ENCODE assay signal across 8 mouse cellular contexts in genomic region chr5:111341609-111342008, GRCm38 (mm10). TPM values are rescaled to one million over a fixed set of nuclear protein-coding genes. Genes with fewer than 3 reads are reported as not detected.
DNase-seq lines count a peak whose midpoint lies in the region; ATAC-seq and TF ChIP-seq lines count a peak whose summit lies in the region.

No protein-coding gene starts in this region.

- H3K4me3 ChIP-seq in hindbrain, postnatal 0 days (ENCODE audit: low read length): no peak overlapping the region
- no peak overlapping the region for H3K4me3 ChIP-seq in hindbrain, embryonic 10.5 days

- TF ChIP-seq CTCF in hindbrain, postnatal 0 days (IDR thresholded peaks at IDR 0.05; ENCODE audit: low read depth): peak; percentile 85

- H3K9me3 ChIP-seq in hindbrain, postnatal 0 days (ENCODE audit: low read length): no peaks in the 10 kb centered on the region
- no peaks in the 10 kb centered on the region for H3K9me3 ChIP-seq in hindbrain, embryonic 10.5 days

- H3K27ac ChIP-seq in hindbrain, postnatal 0 days: no peak overlapping the region
- no peak overlapping the region for H3K27ac ChIP-seq in hindbrain, embryonic 10.5 days

- H3K27me3 ChIP-seq in hindbrain, postnatal 0 days (ENCODE audit: insufficient read depth, low read length): no peaks in the 10 kb centered on the region
- H3K27me3 ChIP-seq in hindbrain, embryonic 10.5 days (ENCODE audit: insufficient read depth, poor library complexity, severe bottlenecking): no peaks in the 10 kb centered on the region

- peak; percentile 80 for DNase-seq in hindbrain, postnatal 0 days (ENCODE audit: low spot score)
- no peak for DNase-seq in hindbrain, embryonic 10.5 days (ENCODE audit: low spot score)
- peak; percentile 41 to 45 for DNase-seq in B cell, adult 2 months
- DNase-seq in R1 (ENCODE audit: low read depth, low spot score): peak; percentile 71
- DNase-seq in kidney, postnatal 14 days: peak; percentile 49
- peak; percentile 20 for DNase-seq in thymus, postnatal 25 days
- DNase-seq in adrenal gland, adult 2 months: no peak
- no peak for DNase-seq in gastrocnemius, adult 8-10 months (ENCODE audit: low spot score in 2 of 2)

- no peaks in the 10 kb centered on the region for H3K4me1 ChIP-seq in hindbrain, postnatal 0 days (ENCODE audit: insufficient read depth, low read length)
- H3K4me1 ChIP-seq in hindbrain, embryonic 10.5 days (replicated peaks): no peaks in the 10 kb centered on the region; the same call in 1 of the 2 replicates

- peaks cover 30% of the 10 kb centered on the region; the same call in 1 of the 2 replicates for H3K36me3 ChIP-seq in hindbrain, postnatal 0 days (ENCODE audit: insufficient read depth, low read length)
- H3K36me3 ChIP-seq in hindbrain, embryonic 10.5 days: peaks cover 93% of the 10 kb centered on the region

- ATAC-seq in hindbrain, postnatal 0 days: no peak

- H3K9ac ChIP-seq in hindbrain, postnatal 0 days (replicated peaks; ENCODE audit: low read length): no peak overlapping the region

- H3K4me2 ChIP-seq in hindbrain, postnatal 0 days (ENCODE audit: low read depth, low read length): no peak overlapping the region

- WGBS in hindbrain, postnatal 0 days: 49% methylated on average over 5 of the region's 5 CpGs
- WGBS in hindbrain, embryonic 10.5 days: 56% methylated on average over 5 of the region's 5 CpGs

RNA-seq across cellular contexts. Expression of gene Pitpnb, which starts 11.0 kb away (rescaled TPM):
- total RNA-seq in hindbrain, postnatal 0 days (2014; rRNA removed): 9.0 and 10.2 TPM in 2 replicates
- 78.8 and 79.9 TPM in 2 replicates for polyA plus RNA-seq in hindbrain, postnatal 0 days (2015; fragmentation: Nextera tagmentation; extraction: Ambion mirVana)
- 110 and 119 TPM in 2 replicates for polyA plus RNA-seq in hindbrain, embryonic 10.5 days (2016; fragmentation: Nextera tagmentation; extraction: Ambion mirVana)
- 10 to 100 TPM; 74.7 to 90.0 TPM for total RNA-seq in adrenal gland, adult 2 months (2021)
- 41.3 and 49.5 TPM in 2 replicates for polyA plus RNA-seq in adrenal gland, adult 2 months (2012; rRNA removed)
- 10 to 100 TPM; 19.9 to 23.0 (median 20.1) TPM for total RNA-seq in gastrocnemius, adult 8-10 months (2022)

Comparison
In these comparisons a context has a peak if more than half of its experiments do, and no peak if none do; other contexts are left out.
1. DNase-seq: peak in hindbrain, postnatal 0 days (single experiment), B cell, adult 2 months (2 of 2), R1 (single experiment), kidney, postnatal 14 days (single experiment) and thymus, postnatal 25 days (single experiment); none in hindbrain, embryonic 10.5 days (single experiment), adrenal gland, adult 2 months (single experiment) and gastrocnemius, adult 8-10 months (0 of 2).